ENCODE assay signal across 8 mouse cellular contexts in genomic region chr16:30552621-30553338, GRCm38 (mm10). TPM values are rescaled to one million over a fixed set of nuclear protein-coding genes. Genes with fewer than 3 reads are reported as not detected.
A peak's percentile ranks its signal among the peaks of the same experiment; 100 is the strongest.
DNase-seq lines count a peak whose midpoint lies in the region; ATAC-seq lines count a peak whose summit lies in the region.

No protein-coding gene starts in this region.

- H3K27ac ChIP-seq in lung, embryonic 15.5 days, result peak overlapping the region; percentile 96

- no peak overlapping the region for H3K4me3 ChIP-seq in lung, embryonic 15.5 days

- peak overlapping the region; percentile 27 for H3K4me2 ChIP-seq in lung, embryonic 15.5 days

- H3K4me1 ChIP-seq in lung, embryonic 15.5 days, result peaks cover 28% of the 10 kb centered on the region

- H3K9ac ChIP-seq in lung, embryonic 15.5 days, result peak overlapping the region; percentile 24

- H3K9me3 ChIP-seq in lung, embryonic 15.5 days, result peaks cover 6% of the 10 kb centered on the region

- ATAC-seq in lung, embryonic 15.5 days (ENCODE audit: borderline replicate concordance, extremely low read depth, low FRiP score, low TSS enrichment), result peak; percentile 84

- WGBS in lung, embryonic 15.5 days, result 10% methylated on average over 11 of the region's 11 CpGs

- DNase-seq in Muller cell, postnatal 12 days (ENCODE audit: inconsistent ontology term), result peak; percentile 94
- peak; percentile 26 for DNase-seq in cerebellum, adult 11 months
- peak; percentile 81 to 82 for DNase-seq in frontal cortex, postnatal 10 days (ENCODE audit: low spot score in 2 of 2)
- DNase-seq in heart, postnatal 36 days, result peak; percentile 81 to 83
- peak; percentile 75 to 83 for DNase-seq in layer of hippocampus, adult 8-10 months (ENCODE audit: low spot score in 2 of 2)
- DNase-seq in right cerebral cortex, postnatal 25 days, result peak; percentile 71
- DNase-seq in natural killer cell, adult 2 months (ENCODE audit: low spot score in 2 of 2), result no peak

- H3K36me3 ChIP-seq in lung, embryonic 15.5 days, result peaks cover 6% of the 10 kb centered on the region; the same call in 1 of the 2 replicates

- intact Hi-C loops in heart, postnatal 36 days (cut with DNase I), result no loop called here

- H3K27me3 ChIP-seq in lung, embryonic 15.5 days, result no peaks in the 10 kb centered on the region

RNA-seq across cellular contexts. Expression of gene Tmem44, which starts 2.1 kb away (rescaled TPM):
- 1 to 10 TPM; 5.1 to 8.5 TPM for total RNA-seq in heart, postnatal 36 days (2021)
- total RNA-seq in layer of hippocampus, adult 8-10 months (2022), result 10 to 100 TPM; 33.4 to 39.9 (median 35.1) TPM
- 24.6 and 26.4 TPM in 2 replicates for polyA plus RNA-seq in lung, embryonic 15.5 days (2015; fragmentation: Nextera tagmentation; extraction: Ambion mirVana)

RNA-seq across cellular contexts. Expression of gene Lsg1, which starts 34.6 kb away (rescaled TPM):
- total RNA-seq in heart, postnatal 36 days (2021), result 10 to 100 TPM; 19.6 to 20.4 TPM
- 10 to 100 TPM; 18.7 to 24.6 (median 21.0) TPM for total RNA-seq in layer of hippocampus, adult 8-10 months (2022)
- 61.1 and 69.2 TPM in 2 replicates for polyA plus RNA-seq in lung, embryonic 15.5 days (2015; fragmentation: Nextera tagmentation; extraction: Ambion mirVana)

RNA-seq across cellular contexts. Expression of gene Fam43a, which starts 46.7 kb away (rescaled TPM):
- total RNA-seq in heart, postnatal 36 days (2021), result 10 to 100 TPM; 27.4 to 31.6 TPM
- total RNA-seq in layer of hippocampus, adult 8-10 months (2022), result 10 to 100 TPM in 1 of 4 experiments, 1 to 10 TPM in 3; 9.4 to 10.9 (median 9.7) TPM
- 23.6 and 25.8 TPM in 2 replicates for polyA plus RNA-seq in lung, embryonic 15.5 days (2015; fragmentation: Nextera tagmentation; extraction: Ambion mirVana)

Comparison
In these comparisons a context has a peak if more than half of its experiments do, and no peak if none do; other contexts are left out.
1. DNase-seq: peak in Muller cell, postnatal 12 days (single experiment), cerebellum, adult 11 months (single experiment), frontal cortex, postnatal 10 days (2 of 2), heart, postnatal 36 days (2 of 2), layer of hippocampus, adult 8-10 months (2 of 2) and right cerebral cortex, postnatal 25 days (single experiment); none in natural killer cell, adult 2 months (0 of 2).